Mouse (Mus musculus) heart, adult 9 months (tissue): Measurements from ENCODE around the gene Meis2.

Experiments
- DNase-seq, 2 experiments: peaks; one replicate each; pipeline ENCODE4 v3.0.0; 2022; ENCODE audit warnings: low spot score in 2 of 2

Gene Meis2

GRCm38 (mm10) chr2:115857123-115858080, 208.2 kb downstream of the Meis2 start:
- no peak for DNase-seq

DNA sequence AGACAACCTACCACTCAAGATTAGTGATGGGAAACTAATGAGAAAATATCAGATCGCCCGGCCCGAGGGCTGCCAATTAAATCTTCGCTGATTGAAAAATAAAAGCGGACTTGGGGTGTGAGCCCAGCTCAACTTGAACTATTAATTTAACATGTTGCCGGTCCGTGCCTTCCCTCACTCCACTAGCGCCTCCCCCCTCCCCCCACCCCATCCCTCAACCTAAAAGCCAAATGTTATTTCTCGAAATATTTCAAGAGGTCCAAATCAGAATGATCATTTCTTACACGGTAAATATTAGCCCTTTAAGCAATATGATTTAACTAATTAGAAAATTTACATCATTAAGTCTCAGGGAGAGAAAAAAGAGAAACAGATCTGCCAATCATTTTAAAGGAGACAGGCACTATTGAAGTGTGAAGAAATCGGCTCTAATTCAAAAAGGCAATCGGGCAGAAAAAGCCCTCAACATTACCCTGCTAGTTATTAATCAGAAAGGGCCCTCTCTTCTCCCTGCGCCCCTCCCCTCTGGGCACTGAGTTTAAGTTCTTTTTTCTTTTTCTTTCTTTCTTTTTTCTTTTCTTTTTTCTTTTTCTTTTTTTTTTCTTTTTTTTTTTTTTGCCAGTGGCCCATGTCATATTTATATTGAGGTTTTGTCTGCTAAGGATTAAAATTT, 209.1 kb downstream of the Meis2 start:
- DNase-seq, result no peak

DNA sequence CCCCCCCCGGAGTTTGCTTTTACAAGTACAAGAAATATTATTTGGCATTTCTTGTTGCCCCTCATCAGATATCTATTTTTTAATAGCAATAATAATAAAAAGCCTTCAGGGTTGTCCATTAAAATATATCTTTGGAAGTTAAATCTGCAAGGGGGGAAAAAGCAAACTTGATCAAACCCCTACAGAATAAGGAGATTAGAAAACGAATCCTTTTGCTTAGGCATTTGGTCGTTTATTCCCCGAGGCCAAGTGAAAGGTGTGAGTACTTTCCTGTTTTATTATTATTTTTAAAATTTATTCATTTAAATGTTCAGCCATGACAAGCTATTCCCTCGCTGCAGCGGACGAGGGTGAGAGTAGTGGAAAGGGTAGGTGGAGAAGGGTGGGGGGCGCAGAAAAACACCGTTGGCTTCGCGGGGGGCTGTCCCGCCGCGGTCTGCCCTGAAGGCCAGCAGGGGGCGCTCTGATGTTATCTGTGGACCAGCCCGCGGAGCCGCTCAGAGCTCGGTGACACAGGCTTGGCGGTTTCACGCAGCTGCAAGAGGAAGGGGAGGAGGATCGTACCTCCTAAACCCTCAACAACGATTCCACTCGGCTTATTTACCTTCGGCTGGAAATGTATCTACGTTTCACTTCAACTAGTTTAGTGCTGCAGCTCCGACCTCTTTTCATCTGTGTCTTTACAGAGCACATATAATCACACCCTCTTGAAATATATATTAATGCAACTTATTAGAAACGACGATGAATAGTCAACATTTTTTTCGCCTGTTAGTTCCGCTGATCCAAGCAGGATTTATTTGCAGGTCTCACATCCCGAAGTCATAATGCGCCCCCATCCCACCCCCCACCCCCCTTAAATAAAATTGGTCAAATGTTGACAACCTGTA, 209.9 kb downstream of the Meis2 start:
- DNase-seq, result peak; percentile 75 to 76

GRCm38 (mm10) chr2:115854828-115855311, 210.8 kb downstream of the Meis2 start:
- no peak for DNase-seq

DNA sequence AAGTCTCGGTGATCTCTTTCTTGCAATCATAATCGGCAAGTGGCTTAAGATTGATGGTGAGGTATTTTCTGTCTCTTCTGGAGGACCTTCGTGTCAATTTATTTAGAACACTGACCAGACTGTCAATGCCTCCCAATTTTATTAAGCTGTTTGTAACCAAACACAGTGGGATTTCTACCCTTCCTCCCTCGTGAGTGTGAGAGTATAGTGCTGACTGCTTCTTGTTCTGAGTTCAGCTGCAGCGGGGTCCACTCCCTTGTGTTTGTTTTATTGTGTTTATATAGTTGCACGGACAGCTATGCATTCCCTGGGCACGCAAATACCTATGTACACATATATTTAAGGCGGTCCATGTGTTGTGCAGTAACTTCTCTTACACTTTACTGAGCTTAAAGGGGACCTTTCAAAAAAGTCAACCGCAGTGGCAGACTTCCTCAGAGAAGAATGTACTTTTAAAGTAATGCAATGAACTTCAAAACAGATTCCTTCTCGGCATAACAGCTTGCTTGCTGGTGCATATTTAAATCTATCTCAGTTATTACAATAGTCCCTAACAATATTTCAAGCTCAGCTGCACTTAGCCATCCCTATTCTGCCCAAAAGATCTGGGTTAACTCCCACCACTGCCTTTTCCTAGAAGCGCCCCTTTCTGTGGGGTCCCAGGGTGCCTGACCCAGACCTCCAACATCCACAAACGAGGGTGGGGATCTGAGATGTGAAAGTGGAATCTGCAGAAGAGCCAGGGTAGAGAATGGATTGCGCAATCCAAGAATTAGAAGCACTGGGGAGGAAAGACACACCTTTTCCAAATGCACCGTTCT, 211.4 kb downstream of the Meis2 start:
- DNase-seq, result no peak

GRCm38 (mm10) chr2:115853221-115853620, 212.4 kb downstream of the Meis2 start:
- no peak for DNase-seq

- peak in 1 of 2 experiments; percentile 12 for DNase-seq
Observed at GRCm38 (mm10) chr2:115852615-115853014, 213.0 kb downstream of the Meis2 start.

- no peak for DNase-seq
Observed at GRCm38 (mm10) chr2:115852109-115852508, 213.5 kb downstream of the Meis2 start.

DNA sequence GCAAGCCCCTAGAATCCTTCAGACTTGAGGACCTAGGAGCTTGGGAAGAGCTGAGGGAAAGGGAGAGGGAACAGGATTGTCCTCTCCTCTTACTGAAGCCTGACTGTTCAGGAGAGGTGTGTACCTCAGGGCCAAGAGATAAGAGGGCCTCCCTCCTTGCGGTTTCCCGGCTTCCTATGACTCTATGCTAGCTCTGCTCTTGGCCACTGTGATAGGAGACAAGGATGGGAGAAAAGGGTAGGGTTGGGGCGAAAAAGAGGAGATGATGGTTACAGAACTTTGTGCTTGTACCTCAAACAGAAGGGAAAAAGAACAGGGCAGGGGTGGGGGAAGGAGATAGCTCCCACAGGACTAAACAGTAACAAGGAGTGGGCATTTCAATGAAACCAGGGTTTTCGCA, 214.7 kb downstream of the Meis2 start:
- DNase-seq, result no peak

DNA sequence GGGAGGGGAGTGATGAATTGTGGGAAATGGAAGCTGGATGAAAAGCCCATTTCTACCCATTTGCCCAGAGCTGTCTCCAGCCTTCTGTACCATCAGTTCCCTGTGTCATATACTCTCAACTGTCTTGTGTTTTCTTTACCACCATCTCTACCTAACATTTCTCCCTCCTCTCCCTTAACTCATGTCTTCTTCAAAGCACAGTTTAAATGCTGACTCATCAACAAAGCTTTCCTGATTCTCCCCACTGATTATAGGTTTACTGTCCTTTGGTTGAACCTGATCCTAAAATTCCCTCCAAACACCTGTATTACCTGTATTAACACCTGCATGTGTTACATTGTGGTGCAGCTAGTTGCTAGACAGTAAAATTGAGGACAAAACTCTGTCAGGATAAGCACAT, 222.8 kb downstream of the Meis2 start:
- no peak for DNase-seq

DNA sequence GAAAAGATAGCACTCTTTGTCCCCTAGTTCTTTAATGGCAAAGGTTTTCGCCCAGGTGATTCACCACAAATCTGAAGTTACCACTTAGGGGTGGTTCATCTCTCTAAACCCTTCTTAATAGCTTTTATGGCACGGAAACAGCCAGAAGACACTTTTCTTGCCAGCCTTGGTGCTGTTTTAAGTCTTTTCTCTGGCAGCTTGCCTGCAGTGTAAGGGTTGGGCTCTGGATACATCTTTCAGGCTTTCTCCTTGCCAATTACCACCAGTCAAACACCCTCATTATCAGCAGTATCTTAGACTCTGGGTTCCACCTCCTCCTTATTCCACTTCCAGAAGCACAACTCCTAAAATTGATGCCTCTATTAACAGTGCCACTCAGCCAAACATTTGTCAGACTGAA, 229.6 kb downstream of the Meis2 start:
- DNase-seq, result no peak

DNA sequence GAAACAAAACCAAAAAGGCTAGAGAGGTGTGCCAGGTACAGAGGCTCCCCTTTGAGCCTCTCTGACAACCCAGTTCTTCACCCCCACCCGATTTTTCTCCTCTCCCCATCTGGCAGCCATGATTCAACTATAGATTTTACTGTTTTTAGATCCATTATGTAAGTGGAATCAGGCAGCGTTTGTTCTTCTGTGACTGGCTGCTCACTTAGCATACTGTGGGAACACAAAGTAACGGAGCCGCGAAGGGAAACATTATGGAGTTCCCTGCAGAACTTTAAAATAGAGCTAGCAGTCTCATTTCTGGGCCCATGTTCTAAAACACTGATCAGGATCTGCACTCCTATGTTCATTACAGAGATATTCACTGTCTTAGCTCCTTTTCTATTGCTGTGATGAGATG, 243.3 kb downstream of the Meis2 start:
- DNase-seq, result no peak

DNA sequence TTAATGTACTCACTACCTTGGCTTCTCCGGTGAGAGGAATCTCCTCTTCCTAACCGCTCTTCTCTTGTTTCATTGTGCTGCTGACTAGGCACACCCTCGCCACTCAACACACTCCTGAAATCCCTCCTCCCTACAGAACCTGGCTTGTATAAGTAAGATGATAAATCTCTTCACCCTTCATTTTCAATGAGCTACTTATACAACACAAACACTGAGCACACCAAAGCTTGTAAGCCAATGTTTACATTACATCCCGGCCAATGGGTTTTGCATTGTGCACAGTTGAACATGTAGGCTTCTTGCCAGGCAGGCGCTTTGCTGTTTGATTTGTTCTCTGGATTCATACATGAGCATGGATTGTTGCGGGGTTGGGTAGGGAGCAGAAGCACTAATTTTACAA, 247.7 kb downstream of the Meis2 start:
- no peak for DNase-seq

DNA sequence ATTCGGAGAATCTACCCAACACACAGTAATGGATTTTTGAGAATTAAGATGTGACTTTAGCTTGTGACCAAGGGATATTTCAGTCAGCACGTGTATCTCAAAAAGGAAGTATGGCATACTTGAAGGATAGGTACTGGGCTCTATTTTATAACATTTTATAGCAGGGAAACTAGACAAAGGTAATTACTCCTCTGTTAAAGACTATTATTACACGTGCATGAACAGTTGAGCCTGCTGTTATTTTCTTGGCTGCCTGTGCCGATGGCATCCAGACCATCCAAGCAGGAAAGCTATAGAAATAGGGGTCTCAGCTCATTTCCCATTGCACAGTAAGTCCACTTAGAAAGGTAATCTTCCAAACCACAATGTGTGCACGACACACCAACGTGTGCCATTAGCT, 251.9 kb downstream of the Meis2 start:
- no peak for DNase-seq

DNA sequence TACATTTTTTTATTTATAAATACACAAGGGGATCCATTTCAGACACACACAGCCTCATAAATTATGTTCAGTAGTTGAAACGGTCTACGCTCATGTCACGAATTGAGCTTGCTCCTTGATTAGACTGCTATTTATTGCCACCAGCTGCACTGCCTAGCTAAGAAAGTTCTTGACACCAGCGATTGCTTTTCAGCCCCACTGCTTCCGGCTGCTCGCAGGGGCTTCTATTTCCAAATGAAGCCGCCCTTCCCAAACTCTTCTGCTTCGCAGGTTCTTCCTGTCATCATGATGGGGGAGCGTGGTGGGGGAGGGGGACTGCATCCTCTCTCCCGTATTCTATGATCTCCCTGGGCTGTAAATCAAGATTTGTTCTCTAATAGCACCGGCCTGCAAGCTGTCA, 252.3 kb downstream of the Meis2 start:
- DNase-seq, result no peak
